Mouse (Mus musculus) C2C12 (cell line): ENCODE measurements around the gene Idh1. TPM values are rescaled to one million over a fixed set of nuclear protein-coding genes. Genes with fewer than 3 reads are reported as not detected.

ENCODE experiments used
- H3K27me3 ChIP-seq: one replicate; pipeline ENCODE4 v1.6.1; 2011; ENCODE audit not compliant: control insufficient read depth, insufficient read depth, insufficient read length
- H3K36me3 ChIP-seq: one replicate; pipeline ENCODE4 v1.6.1; 2011; ENCODE audit not compliant: control insufficient read depth, insufficient read depth
- H3K4me3 ChIP-seq: one replicate; pipeline ENCODE4 v1.5.1; 2011; ENCODE audit warnings: mild to moderate bottlenecking, control low read depth; ENCODE audit not compliant: poor library complexity, insufficient read depth, severe bottlenecking
- H3K79me2 ChIP-seq: one replicate; pipeline ENCODE4 v1.6.1; 2011; ENCODE audit not compliant: control insufficient read depth, insufficient read depth
- H3K79me3 ChIP-seq: one replicate; pipeline ENCODE4 v1.6.1; 2011; ENCODE audit warnings: low read depth, control low read depth
- H3ac ChIP-seq: one replicate; pipeline ENCODE3; 2011; ENCODE audit warnings: low read depth; ENCODE audit not compliant: control insufficient read depth, insufficient read length
- CEBPB ChIP-seq: IDR thresholded peaks from one replicate; pipeline ENCODE4 v1.6.1; 2011; ENCODE audit warnings: low read depth, mild to moderate bottlenecking, control low read depth, moderate library complexity
- CTCF ChIP-seq: IDR thresholded peaks from one replicate; pipeline ENCODE4 v1.5.1; 2011; ENCODE audit not compliant: control insufficient read depth, insufficient read depth, insufficient read length
- FOSL1 ChIP-seq: IDR thresholded peaks from one replicate; pipeline ENCODE4 v1.8.0; 2011; ENCODE audit warnings: mild to moderate bottlenecking, low read length; ENCODE audit not compliant: poor library complexity, insufficient read depth, severe bottlenecking
- MAX ChIP-seq: IDR thresholded peaks from one replicate; pipeline ENCODE4 v1.6.1; 2011; ENCODE audit warnings: mild to moderate bottlenecking, control low read depth
- MYOD1 ChIP-seq: IDR thresholded peaks from one replicate; pipeline ENCODE4 v1.6.1; 2011; ENCODE audit warnings: low read depth; ENCODE audit not compliant: control insufficient read depth, insufficient read length
- MYOG ChIP-seq: IDR thresholded peaks from one replicate; pipeline ENCODE4 v1.6.1; 2011; ENCODE audit not compliant: control insufficient read depth, insufficient read length; ENCODE audit errors: extremely low read depth
- USF1 ChIP-seq: IDR thresholded peaks from one replicate; pipeline ENCODE4 v1.6.1; 2011; ENCODE audit warnings: low read depth, mild to moderate bottlenecking, control low read depth, moderate library complexity
- polyA plus RNA-seq: library from polyadenylated mRNA; unstranded; fragments of >200 nt; fragmentation: generic; extraction: Trizol; gene quantifications from one replicate; pipeline ENCODE4 v1.2.1, GENCODE M21; 2012; ENCODE audit warnings: missing spikeins

The Idh1 gene
- polyA plus RNA-seq, 1 experiment, result 38.7 TPM

GRCm38 (mm10) chr1:65118150-65118913 lies 68.0 kb downstream of the Idh1 start:
- Histone ChIP-seq H3K79me2 (no peaks in the 10 kb centered on the region), H3K4me3 (no peak overlapping the region), H3ac (no peak overlapping the region), H3K36me3 (no peaks in the 10 kb centered on the region), H3K79me3 (no peaks in the 10 kb centered on the region), H3K27me3 (no peaks in the 10 kb centered on the region)
- TF ChIP-seq CEBPB (no peak), USF1 (no peak), MAX (no peak), MYOD1 (no peak), CTCF (no peak), MYOG (no peak), FOSL1 (no peak)

GRCm38 (mm10) chr1:65113536-65114172 lies 72.6 kb downstream of the Idh1 start:
- Histone ChIP-seq H3K27me3 (no peaks in the 10 kb centered on the region), H3K79me3 (no peaks in the 10 kb centered on the region), H3ac (no peak overlapping the region), H3K79me2 (no peaks in the 10 kb centered on the region), H3K4me3 (no peak overlapping the region), H3K36me3 (no peaks in the 10 kb centered on the region)
- TF ChIP-seq MAX (no peak), MYOG (no peak), MYOD1 (no peak), FOSL1 (no peak), USF1 (no peak), CEBPB (no peak), CTCF (no peak)

GRCm38 (mm10) chr1:65112807-65113196 lies 73.5 kb downstream of the Idh1 start:
- Histone ChIP-seq H3ac (peak overlapping the region; percentile 59), H3K79me3 (no peaks in the 10 kb centered on the region), H3K4me3 (no peak overlapping the region), H3K36me3 (no peaks in the 10 kb centered on the region), H3K79me2 (no peaks in the 10 kb centered on the region), H3K27me3 (no peaks in the 10 kb centered on the region)
- no peak for TF ChIP-seq MYOG

DNA sequence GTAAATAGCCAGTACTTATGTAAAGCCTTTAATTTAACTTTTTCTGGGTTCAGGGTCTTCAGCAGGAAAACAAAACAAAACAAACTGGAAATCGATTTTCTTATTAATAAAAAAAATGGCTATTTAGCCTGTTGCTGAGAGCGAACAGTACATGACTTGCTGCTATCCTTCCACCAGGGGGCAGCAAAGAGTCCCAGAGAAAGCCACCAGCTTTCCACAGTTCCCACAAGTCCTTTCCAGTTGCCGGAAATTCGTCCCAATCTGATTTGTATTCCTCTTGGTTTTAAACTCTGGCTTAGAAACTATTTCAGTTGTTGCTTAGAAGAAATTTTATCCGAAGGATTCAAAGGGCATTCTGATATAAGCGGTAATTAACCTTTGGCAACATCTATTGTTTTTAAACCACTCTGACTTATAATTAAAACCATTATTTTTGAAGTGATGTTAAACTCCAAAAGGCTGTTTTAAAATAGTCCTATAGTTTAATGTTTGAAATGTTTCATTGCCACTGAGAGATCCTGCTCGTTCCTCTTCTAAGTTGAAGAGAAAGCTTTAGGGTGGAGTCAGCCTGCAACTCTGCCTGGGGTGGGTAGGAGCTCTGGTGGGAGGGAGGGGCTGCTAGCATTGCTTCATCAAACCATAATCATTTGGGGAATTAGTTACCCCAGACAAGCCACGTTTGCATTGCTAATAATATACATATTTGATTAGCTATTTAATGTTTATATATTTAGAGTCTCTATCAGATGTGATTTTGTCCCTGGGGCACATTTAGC lies 74.1 kb downstream of the Idh1 start:
- Histone ChIP-seq H3K36me3 (no peaks in the 10 kb centered on the region), H3ac (no peak overlapping the region), H3K79me2 (no peaks in the 10 kb centered on the region), H3K27me3 (no peaks in the 10 kb centered on the region), H3K79me3 (no peaks in the 10 kb centered on the region), H3K4me3 (no peak overlapping the region)
- TF ChIP-seq CEBPB (no peak), MYOD1 (no peak), MAX (no peak), USF1 (no peak), CTCF (peak; percentile 26)

DNA sequence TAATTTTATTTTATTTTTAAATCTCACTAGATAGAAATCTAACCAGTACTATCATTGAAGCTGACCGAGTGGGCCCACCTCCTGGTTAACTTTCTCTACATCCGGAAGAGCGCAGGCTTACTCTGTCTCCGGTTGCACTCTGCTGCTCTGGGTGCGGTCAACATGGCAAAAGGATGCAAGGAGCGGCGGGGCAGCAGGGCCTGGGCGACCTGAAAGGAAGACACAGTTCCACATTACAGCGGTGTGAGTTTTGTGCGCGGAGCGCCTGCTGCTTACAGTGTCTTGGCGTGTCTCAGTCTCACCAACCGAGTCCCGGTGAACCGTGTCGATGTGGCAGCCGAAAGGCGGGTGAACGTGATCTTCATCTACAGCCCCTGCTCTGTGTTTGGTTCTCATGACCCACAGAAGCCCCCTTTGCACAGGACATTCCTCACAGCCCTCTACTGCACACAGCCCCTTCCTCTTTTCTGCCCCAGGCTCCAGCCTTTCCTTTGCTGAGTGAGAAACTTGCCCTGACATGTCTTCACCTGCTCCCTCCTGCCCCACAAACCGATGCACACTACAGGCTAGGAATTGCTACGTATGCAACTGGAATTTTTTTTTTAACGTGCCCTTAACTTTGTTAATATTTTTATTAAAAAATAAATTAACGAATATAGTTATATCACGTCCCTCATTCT lies 76.4 kb downstream of the Idh1 start:
- Histone ChIP-seq H3K79me3 (no peaks in the 10 kb centered on the region), H3K4me3 (no peak overlapping the region), H3K36me3 (no peaks in the 10 kb centered on the region), H3K27me3 (no peaks in the 10 kb centered on the region), H3K79me2 (no peaks in the 10 kb centered on the region), H3ac (no peak overlapping the region)
- TF ChIP-seq FOSL1, result no peak
- no peak for TF ChIP-seq CEBPB
- TF ChIP-seq MAX, result no peak
- no peak for TF ChIP-seq USF1
- TF ChIP-seq CTCF, result no peak
- no peak for TF ChIP-seq MYOD1
- TF ChIP-seq MYOG, result no peak

GRCm38 (mm10) chr1:65109196-65109595 lies 77.1 kb downstream of the Idh1 start:
- no peaks in the 10 kb centered on the region for H3K79me3 ChIP-seq
- H3K27me3 ChIP-seq, result no peaks in the 10 kb centered on the region
- TF ChIP-seq MYOD1 (no peak), USF1 (no peak), FOSL1 (no peak), MYOG (no peak), CTCF (no peak), CEBPB (no peak), MAX (no peak)
- no peaks in the 10 kb centered on the region for H3K36me3 ChIP-seq
- no peak overlapping the region for H3ac ChIP-seq
- H3K79me2 ChIP-seq, result no peaks in the 10 kb centered on the region
- H3K4me3 ChIP-seq, result no peak overlapping the region

Other genes with a start within 250 kb of the Idh1 start
- gene Plekhm3, start 229.7 kb downstream of the Idh1 start, polyA plus RNA-seq, result 2.3 TPM
- not detected for gene Akr1cl, start 153.7 kb downstream of the Idh1 start, polyA plus RNA-seq
- not detected for gene Cryge, start 135.4 kb downstream of the Idh1 start, polyA plus RNA-seq
- gene Crygd, start 123.0 kb downstream of the Idh1 start, polyA plus RNA-seq, result not detected
- not detected for gene Crygc, start 112.8 kb downstream of the Idh1 start, polyA plus RNA-seq
- not detected for gene Crygb, start 104.2 kb downstream of the Idh1 start, polyA plus RNA-seq
- not detected for gene Cryga, start 83.1 kb downstream of the Idh1 start, polyA plus RNA-seq
- not detected for gene Gm28845, start 66.9 kb downstream of the Idh1 start, polyA plus RNA-seq
- gene D630023F18Rik, start 63.3 kb downstream of the Idh1 start, polyA plus RNA-seq, result not detected
- gene Pikfyve, start 183 bp upstream of the Idh1 start, polyA plus RNA-seq, result 3.2 TPM
- gene Pth2r, start 95.6 kb upstream of the Idh1 start, polyA plus RNA-seq, result not detected